Mouse (Mus musculus): Measurements from ENCODE around the gene Tecr.

DNA sequence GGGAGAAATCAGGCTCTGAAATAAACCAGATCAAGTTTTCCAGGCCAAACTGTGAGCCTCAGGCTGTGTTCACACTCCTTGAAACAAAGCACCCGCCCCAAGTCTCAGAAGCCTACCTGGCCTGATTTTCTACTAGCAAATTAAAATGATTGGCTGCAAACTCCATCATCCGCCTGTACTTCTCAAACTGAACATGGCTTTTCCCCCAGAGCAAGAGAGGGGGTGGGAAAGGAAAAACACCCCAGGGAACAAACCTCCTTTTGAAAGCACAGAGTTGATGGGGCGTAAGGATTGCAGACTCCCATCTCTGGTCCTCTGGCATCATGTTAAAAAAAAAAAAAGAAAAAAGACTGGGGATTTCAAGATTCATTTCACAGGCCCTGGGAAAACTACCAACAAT lies 15.1 kb downstream of the Tecr start:
- TF ChIP-seq CTCF (IDR thresholded peaks at IDR 0.05; ENCODE audit: borderline replicate concordance, extremely low read depth, insufficient read depth, insufficient read length) (no peak), POLR2A (IDR thresholded peaks at IDR 0.05; ENCODE audit: borderline replicate concordance, extremely low read depth, insufficient read depth, insufficient read length, poor library complexity, severe bottlenecking) (no peak)

Data from brain, embryonic 14.5 days (tissue).